Mouse (Mus musculus): ENCODE measurements around the gene Ccl1. TPM values are rescaled to one million over a fixed set of nuclear protein-coding genes. Genes with fewer than 3 reads are reported as not detected.

Gene Ccl1
- total RNA-seq (2022), result not detected

DNA sequence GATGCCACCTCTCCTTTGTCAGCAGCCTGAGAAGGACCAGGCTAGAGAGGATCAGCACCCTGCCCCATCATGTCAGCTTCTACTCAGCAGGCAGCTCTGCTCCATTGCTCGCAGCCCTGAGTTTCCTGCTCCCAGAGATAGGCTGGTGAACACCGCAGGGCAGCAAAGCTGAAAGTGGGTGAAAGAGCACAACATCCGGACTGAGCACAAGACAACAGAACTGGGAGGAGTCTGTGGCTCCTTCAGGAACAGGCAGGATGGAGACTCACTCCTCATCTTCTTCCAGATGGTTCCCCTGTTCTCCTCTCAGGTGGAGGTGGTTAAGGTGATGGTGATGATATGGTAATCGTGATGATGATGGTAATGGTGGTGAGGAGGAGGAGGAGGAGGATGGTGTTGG lies at the start of gene Ccl1:
Ccl1 (minus strand) TSS at position 101 of the 400 bp plus-strand sequence.
- DNase-seq (ENCODE audit: low spot score in 2 of 2), result no peak

DNA sequence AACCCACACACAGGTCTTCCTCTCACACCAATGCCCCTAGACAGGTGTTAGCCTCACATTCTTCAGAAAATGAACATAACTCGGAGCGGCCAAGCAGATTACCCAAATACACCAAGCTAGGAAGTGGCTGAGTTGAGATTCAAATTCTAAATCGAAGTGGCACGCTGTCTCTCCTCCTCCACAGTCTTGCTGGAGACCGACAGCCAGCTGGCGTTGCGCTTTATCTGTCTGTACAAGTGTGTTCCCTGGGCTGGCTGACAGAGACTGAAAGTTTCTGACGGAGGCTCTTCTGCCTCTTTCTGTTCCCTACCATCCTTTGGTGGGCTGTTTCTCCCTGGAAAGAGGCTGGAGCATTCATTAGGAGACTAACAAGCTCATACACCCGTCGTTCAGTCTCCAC lies 45.5 kb upstream of the Ccl1 start:
- no peak for DNase-seq (ENCODE audit: low spot score in 2 of 2)

DNA sequence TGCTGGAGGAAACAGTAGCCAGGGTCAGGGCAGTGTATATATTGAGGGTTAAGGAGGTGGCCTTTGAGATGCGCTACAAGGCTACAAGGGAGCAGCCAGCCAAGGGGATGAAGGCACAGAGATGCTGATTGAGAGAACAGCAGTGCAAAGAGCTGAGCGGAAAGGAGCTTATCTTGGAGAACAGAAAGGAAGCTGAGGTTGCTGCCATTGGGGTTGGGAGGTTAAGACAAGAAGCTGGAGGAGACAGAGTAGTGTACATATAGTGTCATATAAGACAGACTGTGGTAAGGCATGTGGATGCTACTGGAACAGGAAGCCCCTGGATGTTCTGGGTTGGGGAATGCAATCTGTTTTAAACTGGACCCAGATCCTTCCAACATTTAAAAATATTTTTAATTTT lies 35.4 kb upstream of the Ccl1 start:
- no peak for DNase-seq (ENCODE audit: low spot score in 2 of 2)

DNA sequence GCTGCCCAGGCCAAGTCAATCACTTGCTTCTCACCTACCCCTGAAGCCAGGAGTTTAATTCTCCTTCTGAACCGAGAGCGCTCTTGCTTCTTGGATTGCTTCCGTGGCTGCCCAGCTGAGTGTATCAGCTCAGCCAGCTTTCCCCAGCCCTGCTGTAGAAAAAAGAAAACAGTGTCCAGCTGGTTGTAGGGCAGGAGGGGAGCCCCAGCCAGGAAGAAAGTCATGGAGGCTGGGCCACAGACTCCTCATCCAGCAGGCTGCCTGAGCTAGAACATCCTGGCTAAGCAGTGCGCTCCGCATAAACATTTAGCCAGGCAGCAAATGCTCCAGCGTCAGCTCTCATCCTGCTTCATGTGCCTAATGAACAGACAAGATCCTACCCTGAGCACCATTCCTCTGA lies 34.9 kb upstream of the Ccl1 start:
- DNase-seq (ENCODE audit: low spot score in 2 of 2), result no peak

- no peak for DNase-seq (ENCODE audit: low spot score in 2 of 2)
Observed at GRCm38 (mm10) chr11:82339921-82340401, 34.5 kb upstream of the Ccl1 start.

DNA sequence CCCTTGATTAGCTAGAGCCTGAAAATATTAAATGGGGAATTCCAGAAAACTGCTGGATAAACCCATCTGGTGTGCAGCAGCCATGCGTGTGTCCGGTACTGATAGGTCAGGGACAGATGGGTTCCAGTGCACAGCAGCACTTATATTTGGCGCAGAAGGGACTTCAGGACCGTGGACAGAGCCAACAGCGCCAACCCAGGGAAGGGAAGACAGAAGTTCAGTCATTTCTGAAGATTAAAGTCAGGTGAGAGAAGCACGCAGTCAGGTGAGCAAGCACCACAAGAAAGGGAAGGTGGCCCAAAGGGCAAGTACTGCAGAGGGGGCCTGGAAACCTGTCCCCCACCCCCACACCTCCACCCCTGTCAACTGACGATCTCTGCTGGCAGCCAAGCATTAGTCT lies 7.7 kb upstream of the Ccl1 start:
- no peak for DNase-seq (ENCODE audit: low spot score in 2 of 2)

DNA sequence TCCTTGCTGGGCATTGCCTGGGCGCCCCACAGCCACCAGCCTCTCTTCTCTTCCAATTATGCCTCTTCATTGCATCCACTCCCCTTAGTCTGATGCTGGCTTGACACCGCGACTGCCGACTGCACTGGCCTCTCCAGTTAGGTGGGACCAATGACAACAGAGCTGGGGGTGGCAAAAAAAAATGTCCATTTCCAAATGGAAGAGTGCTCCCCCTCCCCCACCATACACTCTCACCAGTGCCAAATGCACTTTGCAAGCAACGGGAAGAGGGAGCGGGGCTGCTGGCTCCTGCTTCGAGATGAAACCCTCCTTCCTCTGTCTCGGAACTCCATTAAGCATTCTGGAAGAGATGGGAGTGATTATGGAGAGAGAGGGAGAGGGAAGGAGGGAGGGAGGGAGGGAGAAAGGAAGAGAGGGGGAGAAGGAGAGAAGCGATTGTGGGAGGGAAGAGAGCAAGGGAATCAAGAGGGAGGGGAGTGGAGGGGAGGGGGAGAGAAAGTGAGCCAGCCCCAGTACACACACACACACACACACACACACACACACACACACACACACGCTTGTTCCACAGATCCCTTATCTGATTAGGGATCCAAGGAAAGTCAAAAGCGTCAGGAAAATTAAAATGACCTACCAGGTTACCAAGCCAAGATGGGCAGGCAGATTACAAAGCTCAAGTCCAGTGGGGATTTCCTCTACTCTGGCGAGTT lies 5.0 kb upstream of the Ccl1 start:
- no peak for DNase-seq (ENCODE audit: low spot score in 2 of 2)

DNA sequence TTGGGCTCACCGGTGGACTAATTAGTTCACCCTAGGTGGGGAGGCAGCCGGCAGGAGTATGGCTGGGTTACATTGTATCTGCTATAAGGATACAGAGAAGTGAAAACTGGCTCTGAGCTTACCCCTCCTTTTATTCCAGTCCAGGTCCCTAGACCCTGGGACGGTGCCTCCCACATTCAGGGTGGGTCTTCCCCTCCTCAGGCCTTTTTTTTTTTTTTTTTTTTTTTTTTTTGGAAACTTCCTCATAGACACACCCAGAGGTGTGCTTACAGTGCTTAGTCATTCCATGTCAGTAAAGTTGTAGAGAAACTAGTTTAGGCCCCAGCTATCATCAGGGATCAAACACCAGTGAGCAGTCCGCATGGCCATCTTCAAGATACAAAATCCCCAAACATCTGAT lies 7.6 kb downstream of the Ccl1 start:
- DNase-seq (ENCODE audit: low spot score in 2 of 2), result no peak

- DNase-seq (ENCODE audit: low spot score in 2 of 2), result no peak
Observed at GRCm38 (mm10) chr11:82290841-82291240, 14.6 kb downstream of the Ccl1 start.

GRCm38 (mm10) chr11:82274149-82274812 lies 31.2 kb downstream of the Ccl1 start:
- DNase-seq (ENCODE audit: low spot score in 2 of 2), result no peak

DNA sequence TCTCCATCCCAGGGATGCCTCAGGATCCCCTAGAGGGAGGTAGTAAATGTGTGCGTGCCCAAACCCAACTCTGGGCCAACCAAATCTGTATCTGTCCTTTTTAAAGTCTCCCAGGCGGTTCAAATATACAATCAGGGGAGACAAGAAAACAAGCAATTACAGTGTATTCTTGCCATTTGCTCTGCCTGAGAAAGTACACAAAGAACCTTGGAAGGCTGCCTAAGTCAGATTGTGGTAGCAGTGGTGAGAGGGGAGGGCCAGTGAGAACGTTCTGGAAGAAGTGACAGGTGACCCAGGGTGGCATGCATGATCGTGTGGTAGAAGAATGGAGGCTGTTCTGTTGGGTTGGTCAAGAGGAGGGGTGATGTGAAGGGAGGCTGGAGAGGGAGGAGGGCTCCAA lies 46.4 kb downstream of the Ccl1 start:
- DNase-seq (ENCODE audit: low spot score in 2 of 2), result no peak

DNA sequence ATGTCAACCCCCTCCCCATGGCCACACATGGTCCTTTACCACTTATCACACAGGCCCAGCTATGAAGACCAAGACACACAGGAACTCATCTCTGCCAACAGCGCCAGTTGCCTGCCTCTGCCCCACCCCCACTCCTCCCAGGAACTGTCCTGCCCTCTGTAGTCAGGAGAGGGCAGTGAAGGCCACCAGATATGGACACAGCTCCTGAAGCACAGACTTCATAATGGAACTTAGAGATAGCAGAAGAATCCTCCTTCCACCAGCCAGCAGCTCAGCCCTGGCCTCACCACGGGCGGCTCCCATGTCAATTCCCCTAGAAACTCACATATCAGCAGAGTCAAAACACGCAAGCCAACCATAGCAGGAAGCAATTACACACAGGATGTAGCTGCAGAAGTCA lies 49.9 kb downstream of the Ccl1 start:
- DNase-seq (ENCODE audit: low spot score in 2 of 2), result no peak

DNA sequence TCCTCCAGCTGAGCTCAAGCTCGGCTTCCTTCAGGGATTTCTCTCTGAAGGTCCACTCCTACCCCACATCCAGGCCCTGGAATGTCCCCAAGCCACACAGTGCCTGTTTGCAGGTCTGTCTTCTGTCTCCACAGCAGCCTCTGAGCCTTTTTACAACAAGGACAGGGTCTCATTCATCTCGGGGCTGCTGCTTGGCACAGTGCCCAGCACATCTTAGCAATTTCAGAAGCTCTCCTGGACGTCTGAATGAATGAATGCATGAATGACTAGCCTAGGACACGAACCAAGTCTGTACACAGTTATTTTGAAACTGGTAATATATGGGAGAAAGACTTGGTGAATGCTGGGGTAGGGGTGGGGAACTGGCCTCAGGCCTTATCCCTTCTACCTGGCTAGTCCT lies 52.1 kb downstream of the Ccl1 start:
- DNase-seq (ENCODE audit: low spot score in 2 of 2), result no peak

GRCm38 (mm10) chr11:82251251-82251650 lies 54.2 kb downstream of the Ccl1 start:
- DNase-seq (ENCODE audit: low spot score in 2 of 2), result no peak

- no peak for DNase-seq (ENCODE audit: low spot score in 2 of 2)
Observed at GRCm38 (mm10) chr11:82249945-82250344, 55.5 kb downstream of the Ccl1 start.

- no peak for DNase-seq (ENCODE audit: low spot score in 2 of 2)
Observed at GRCm38 (mm10) chr11:82237439-82237838, 68.1 kb downstream of the Ccl1 start.

DNA sequence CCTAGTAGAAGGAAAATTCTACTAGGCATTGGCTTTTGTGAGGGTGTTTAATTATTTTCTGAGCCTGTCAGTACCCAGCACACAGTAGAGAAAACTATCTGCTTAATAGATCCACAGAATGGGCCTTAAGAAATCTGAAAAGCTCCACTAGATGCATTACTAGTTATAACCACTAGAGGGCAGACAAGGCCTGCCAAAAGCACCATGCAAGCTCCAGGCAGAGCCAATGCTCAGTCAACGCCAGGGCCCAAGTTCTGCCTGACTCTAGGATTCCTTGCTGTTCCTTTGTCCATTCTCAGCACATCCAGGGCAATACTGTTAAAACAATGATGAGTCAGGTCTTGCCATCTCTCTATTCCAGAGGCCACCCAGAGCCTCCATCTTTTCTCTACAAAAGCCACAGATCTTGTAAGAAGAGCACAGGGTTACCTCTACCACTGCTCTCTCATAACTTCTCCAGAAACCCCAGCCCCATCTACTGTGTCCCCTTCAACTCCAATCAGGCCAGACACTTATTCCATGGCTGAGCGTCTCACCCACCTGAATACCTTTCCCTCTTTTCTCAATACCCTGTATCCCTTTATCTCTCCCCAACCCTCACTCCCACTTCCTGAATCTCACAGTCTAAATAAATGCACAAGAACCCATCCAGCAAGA lies 69.8 kb downstream of the Ccl1 start:
- no peak for DNase-seq (ENCODE audit: low spot score in 2 of 2)

DNA sequence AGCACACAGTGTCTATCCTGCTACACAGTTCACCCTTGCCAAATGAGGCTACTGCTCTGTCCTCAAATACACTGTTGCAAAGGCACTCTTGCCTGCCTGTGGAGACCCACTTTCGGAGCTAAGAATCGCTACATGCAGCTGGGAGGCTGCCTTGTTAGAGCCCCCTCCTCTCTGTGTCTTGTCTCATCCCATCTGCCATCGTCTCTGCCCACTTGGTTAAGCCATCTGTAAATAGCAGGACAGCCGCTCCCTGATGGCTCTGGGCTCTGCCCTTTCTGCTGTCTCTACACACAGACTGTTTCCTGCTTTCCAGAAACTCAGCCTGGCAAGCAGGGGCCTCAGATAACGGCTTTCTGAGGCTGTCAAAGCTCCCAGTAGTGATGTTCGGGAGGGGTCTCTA lies 71.5 kb downstream of the Ccl1 start:
- no peak for DNase-seq (ENCODE audit: low spot score in 2 of 2)

GRCm38 (mm10) chr11:82226976-82227375 lies 78.5 kb downstream of the Ccl1 start:
- no peak for DNase-seq (ENCODE audit: low spot score in 2 of 2)

DNA sequence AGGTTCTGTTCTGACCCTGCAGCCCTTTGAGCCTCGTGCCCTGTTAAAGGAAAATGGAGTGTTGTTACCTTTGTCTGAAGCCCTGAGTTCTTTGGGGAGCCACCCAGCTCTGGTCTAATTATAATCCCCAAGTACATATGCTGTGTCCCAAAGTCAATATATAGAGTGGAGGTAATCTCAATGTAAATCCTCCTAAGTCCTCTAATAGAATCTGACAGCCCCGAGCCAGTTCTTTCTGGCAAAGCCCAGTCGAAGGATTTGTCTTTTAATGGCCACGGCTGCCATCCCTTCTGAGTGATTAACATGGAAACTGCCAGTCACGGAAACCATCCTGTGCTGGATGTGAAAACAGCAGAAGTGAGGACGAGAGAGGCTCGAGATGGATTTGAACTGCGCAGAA lies 79.6 kb downstream of the Ccl1 start:
- no peak for DNase-seq (ENCODE audit: low spot score in 2 of 2)

GRCm38 (mm10) chr11:82216531-82216930 lies 89.0 kb downstream of the Ccl1 start:
- DNase-seq (ENCODE audit: low spot score in 2 of 2), result no peak

GRCm38 (mm10) chr11:82214405-82214804 lies 91.1 kb downstream of the Ccl1 start:
- DNase-seq (ENCODE audit: low spot score in 2 of 2), result no peak

All from gastrocnemius, adult 8-10 months (tissue).